Mouse (Mus musculus) urinary bladder, adult 2 months (tissue): ENCODE results near the gene Col15a1. TPM values are rescaled to one million over a fixed set of nuclear protein-coding genes. Genes with fewer than 3 reads are reported as not detected.

ENCODE experiments used
- DNase-seq: peaks from one replicate; pipeline ENCODE4 v3.0.0; 2022; ENCODE audit warnings: low spot score
- polyA plus RNA-seq: library from polyadenylated mRNA; depleted of rRNA; stranded (reverse); fragments of >200 nt; gene quantifications from 2 replicates; pipeline ENCODE4 v1.2.3, GENCODE M21; 2012; rRNA removed

Col15a1 gene
- 117 and 147 TPM in 2 replicates for polyA plus RNA-seq

DNA sequence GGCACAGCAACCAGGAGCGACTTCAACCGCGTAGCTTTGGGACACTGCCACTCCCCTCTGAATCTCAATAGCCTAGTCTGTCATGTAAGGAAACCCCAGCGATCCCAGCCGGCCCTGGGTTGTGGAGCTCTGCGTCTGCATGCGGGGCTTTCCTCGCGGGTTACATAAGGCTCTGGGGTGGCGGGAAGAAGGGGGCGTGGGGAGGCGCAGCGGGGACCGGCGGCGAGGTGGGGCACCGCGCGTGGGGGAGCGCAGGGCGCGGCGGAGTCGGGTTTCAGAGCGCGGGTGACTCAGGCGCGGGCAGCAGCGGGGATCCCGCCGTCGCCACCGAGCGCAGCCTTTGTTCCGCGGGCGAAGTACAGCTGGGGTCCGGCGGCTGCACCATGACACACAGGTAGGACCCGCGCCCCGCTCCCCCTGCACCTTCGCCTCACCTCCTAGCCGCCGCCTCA is at the start of gene Col15a1:
Gene Col15a1 (plus strand): TSS at position 193 of the 452 bp plus-strand sequence.
- DNase-seq, result peak; percentile 32

DNA sequence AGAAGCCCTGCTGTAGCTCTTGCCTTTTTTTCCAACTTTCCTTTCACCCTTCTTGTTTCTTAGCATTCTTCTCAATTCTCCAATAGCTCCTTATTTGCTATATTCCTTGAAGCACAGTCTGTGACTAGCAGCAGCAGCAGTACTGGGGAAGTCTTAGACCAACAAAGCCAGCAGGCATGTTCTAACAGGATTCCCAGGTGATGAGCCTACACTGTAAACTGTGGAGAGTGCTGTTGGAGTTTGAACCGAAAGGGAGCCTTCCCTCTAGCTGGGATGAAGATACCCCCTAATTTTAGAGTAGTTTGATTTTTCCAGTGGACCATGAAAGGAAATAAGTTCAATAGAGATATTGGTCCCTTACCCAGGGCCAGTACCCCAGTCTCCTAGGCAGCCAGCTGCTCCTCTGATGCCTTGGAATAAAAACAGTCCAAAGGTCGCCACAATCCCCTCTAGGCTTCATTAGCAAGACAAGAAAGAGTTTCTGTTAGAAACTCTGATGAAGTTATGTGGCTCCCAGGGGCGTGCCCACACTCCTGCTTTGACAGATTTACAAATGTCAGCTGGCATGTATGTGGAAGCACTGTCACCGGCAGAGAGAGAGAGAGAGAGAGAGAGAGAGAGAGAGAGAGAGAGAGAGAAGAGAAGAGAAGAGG is 46.7 kb upstream of the Col15a1 start:
- no peak for DNase-seq

DNA sequence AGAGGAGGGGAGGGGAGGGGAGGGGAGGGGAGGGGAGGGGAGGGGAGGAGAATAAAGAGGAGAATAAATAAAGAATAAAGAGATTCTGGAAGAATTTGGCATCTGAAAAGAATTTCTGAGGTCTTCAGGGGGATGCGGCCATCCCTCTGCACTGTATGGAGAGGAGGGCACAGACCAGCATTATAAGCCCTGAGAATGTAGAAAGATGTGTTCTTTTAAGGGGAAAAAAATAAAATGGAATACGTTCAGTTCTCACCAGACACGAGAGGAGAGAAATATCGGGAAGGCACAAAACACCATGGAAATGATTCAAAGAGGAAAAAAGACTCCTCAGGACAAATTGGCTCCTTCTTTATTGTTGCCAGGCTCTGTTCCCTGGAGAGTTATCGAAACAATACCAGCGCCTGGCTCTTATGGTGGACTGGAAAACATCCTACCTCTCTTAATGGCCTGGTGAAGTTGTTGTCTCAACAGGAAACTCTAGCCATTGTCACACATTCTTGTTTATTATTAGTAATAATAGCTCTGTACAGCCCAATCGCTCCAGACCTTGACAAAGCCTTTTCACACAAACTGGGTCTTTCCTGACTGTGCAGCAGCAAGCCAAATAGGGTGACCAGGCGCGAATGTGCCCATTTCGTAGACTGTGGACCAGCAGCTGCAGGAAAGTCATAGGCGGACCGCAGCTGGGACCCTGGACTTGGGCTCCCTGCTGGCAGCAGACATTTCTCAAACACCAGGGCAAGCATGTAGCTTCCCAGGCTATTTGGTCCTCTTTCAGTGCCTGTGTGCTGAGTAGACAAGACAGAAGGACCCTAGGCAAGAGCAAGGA is 46.0 kb upstream of the Col15a1 start:
- DNase-seq, result no peak

DNA sequence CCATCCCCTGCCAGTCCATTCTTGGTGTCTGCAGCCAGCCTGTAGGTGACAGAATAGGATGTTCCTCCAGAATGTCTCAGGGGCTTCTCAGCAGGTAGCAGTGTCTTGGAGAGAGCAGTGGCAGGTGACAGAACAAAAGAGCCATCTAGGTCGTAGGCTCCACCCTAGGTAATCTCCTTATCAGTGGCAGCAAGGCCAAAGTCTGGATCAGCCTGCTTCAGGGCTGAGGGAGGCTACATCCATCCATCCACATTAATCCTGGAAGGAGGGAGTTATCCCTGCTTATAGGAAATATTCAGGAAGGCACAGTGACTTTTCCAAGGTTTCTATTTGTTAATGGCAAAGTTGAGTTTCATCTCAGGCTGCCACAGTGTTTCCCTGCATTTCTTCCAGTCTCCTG is 35.6 kb upstream of the Col15a1 start:
- no peak for DNase-seq

DNA sequence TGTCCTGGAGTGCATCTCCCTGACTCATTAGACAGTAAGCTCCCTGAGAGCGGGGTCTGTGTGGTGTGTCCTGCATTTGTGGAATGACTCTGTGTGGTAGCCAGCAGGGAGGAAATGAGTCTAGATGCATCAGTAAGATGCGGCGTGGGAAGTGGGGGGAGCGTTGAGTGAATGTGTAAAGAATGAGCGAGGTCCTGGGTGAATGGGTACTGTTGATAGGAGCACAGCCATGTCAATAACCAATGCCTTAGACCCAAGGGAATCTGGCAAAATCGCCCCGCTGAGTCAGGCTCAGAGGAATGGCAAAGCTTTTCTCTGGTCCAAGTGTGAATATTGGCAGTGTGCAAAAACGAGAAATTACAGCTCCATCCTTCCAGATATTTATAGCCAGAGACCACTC is 30.9 kb upstream of the Col15a1 start:
- no peak for DNase-seq

DNA sequence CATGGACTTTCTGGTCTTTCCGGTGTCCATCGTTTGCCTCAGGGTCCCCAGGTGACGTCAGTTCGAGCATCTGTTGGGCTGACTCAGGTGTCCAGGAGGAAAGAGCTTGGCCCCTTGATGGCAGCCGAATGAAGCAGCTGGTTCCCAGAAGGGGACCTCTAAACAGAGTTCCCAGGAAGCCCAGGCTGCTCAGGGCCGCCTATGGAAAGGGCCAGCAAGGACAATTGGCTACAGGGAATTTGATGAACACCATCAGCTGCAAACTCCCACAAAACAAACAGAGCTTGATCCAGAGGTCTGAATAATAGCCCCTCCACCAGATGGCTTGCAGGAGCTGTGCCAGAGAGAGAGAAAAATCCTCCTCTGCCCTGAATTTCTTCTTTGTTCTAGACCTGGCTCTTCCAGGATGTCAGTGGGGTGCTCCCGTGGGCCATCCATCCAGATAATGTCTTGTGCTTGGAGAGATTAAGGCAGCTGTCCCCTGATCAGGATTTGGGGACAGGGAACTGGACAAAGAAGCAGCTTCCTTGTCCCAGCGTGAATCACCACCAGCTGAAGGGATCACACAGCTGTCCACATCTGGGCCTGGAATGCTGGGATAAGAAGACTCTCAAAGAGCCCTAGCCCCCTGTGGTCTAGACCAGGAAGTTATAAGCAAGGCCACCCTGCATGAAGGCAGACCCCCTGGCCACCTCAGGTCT is 29.6 kb upstream of the Col15a1 start:
- no peak for DNase-seq

DNA sequence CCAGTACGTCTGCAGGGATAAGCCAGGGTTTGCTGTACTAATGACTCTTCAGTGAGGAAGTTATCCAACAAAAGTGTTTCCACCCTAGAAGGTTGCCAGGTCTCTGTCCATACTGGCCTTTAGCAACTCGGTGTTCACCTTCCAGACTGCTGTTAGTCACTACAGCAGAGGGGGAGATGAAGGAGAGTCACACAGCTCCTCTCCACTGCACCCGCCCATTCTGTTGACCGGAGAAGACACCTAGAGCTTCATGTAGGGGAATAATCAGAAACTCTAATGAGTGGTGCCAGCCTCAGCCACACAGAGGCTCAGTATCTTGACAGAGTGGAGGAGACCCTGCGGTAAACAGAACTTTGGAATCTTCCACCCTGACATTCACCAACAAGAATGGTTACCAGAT is 28.4 kb upstream of the Col15a1 start:
- DNase-seq, result no peak

DNA sequence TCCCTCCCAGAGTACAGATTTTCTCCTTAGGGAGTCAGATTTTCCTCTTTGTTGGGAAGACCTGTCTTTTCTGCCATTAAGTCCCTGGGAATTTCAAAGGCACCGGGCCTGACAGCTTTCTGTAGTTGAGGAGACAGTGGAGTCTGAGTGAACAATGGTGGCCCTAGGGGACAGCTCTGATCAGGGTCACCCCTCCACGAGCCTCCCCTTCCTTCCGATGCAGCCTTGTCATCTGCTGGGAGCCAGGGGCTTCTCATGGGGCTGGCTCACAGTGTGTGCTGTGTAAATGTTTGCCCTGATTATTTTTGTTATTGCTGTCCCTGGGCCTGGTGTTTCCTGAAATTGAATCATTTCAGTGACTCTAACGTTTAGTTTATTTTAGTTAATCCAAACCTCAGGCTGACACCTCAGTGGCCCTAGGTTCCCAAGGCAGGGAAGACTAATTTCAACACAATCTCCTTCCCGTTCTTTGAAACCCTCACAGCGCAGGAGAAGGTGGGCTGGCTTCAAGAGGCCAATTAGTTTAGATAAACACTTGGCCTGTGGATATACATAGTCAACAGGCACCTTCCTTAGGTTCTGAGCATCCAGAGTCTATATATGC is 23.8 kb upstream of the Col15a1 start:
- no peak for DNase-seq

DNA sequence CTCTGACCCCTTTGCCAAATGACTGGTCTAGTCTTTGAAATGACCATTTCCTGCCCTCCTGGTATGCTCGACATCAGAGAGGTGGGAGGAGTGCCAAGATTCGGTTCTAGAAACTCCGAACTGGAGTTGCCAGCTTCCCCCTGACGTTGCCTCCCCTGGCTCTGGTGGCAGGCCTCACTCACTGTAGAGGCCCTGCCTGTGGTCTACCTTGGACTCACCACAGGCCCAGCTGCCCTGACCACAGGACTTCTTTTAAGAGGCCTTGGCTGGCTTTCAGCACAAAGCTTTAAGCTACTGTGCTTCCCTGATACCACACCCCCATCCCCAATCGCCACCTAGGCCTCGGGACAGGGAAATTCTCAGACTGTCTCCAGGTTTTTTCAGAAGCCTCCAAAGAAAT is 21.4 kb upstream of the Col15a1 start:
- DNase-seq, result no peak

DNA sequence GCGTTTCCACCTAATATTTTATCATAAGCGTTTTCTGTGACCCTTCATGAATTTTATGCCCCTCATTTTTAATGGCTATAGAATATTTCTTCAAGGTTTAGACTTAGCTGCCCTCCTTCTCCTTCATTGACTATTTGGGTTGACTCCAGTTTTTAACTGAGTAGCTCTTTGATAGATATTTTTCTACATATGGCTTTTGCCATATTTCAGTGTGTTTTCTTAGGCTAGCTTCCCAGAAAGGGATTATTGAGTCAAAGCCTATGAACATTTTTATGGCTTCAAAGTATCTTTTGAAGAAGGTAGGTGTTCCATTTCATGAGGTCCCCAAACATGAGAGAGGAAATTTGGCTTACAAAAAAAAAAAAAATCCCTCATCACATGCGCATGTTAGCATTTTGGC is 11.8 kb upstream of the Col15a1 start:
- DNase-seq, result no peak

DNA sequence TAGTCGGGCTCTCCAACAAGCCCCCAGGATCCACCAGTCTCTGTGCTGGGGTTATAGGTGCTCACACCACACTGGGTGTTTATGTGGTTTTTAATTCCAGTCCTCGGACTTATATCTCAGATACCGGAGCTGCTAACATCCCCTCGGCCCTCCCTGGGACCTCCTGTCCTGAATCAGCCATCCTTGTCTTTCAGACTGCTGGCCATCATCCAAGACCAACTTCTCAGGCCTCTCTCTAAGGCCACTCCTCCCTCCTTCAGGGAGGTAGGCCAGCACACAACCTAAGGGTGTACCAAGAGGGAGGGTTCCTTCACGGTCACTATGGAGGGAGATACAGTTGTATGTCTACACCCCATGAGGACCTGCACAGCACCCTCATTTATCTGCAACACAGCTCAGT is 4.3 kb upstream of the Col15a1 start:
- no peak for DNase-seq

DNA sequence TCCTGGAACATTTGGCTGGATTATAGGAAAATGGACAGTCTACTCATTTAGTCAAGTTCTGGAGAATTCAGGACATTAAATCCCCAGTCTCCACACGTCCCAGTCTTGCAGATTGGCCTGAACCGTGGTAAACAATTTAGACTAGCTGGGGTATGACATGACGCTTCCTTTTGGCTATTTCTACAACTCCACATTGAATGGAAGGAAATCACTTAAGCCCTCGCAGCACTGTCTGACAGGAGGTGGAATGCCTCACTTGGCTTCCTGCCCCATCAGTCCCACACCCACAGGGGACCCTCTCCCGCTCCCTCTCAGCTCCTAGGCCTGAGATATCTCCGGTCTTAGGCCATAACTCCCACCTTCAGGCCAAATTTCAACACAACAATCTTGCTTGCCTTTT is 2.1 kb upstream of the Col15a1 start:
- no peak for DNase-seq

DNA sequence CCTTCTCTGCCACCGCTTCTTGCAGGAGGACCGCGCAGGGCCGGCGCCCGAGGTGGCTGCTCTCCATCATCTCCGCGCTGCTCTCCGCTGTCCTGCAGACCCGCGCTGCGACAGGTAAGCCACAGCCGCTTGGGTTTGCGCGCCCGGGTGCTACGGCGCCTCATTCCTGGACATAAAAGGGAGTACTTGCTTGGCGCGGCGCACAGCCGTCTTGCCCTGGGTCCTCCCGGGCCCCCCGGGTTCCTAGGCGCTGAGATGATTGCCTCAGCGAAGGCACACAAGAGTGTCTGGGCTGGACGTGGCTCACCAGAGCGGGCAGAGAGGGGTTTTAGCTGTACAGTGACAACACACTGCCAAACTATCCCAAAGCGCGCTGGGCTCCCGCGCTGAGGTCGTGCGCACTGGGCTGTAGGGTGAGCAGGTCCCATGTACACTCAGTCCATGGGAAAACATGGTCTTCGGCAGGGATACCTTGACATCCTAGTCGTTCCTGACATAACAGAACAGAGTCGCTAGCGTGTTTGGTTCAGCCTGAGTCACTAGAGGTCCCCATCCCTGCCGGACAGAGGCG is 545 bp downstream of the Col15a1 start:
- peak; percentile 29 for DNase-seq

DNA sequence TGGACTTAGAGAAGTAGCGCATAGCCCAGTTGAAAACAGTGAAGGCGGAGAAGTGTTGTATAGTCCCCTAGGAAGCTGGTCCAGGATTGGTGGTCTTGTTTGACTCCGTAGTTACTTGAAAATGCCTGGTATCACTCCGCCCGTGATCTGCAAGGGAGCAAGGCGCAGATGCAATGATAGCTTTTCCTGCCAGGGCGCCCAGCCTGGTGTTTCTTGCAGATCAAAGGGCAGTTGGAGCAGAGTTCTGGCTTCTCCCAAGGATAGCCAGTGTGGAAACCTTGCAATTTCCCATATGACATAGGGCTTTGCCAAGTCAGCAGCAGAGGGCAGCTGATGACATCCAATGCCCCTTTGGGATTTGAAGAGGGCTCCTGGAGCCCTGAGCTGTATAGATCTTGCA is 1.5 kb downstream of the Col15a1 start:
- DNase-seq, result no peak

DNA sequence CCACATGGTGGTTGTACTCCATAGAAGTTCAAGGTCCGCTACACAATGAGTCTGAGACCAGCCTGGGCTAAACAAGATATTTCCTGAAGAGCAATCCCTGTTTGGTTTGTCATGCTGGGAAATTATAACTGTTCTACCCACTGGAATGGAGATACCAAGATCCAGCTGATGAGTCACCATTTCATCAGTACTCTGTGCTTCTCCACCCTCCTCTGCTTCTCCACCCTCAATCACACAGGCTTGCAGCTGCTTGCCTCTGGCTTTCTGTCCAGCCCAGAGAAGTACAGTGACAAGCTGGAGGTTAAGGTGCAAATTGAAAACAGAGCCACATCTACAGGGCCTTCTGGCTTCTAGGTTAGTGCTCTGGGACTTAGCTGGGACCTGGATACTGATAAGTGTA is 10.9 kb downstream of the Col15a1 start:
- no peak for DNase-seq

DNA sequence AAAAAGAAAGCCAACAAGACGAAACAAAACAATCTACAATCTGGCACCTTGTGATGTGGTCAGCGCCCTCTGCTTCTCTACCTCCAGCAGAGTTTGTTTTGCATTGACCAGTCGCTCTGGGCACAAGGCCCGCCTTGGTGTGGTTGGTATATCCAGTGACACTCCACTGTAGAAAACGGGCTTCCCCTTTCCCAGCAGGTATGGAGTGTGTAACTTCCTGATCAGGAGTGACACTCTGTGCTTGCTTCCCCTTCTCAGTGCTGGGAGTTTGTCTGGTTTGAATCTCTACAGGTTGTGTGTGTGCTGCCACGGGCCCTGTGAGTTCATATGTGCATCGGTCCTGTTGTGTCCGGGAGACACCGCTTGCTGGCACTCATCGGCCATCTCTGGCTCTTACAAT is 11.4 kb downstream of the Col15a1 start:
- DNase-seq, result no peak

DNA sequence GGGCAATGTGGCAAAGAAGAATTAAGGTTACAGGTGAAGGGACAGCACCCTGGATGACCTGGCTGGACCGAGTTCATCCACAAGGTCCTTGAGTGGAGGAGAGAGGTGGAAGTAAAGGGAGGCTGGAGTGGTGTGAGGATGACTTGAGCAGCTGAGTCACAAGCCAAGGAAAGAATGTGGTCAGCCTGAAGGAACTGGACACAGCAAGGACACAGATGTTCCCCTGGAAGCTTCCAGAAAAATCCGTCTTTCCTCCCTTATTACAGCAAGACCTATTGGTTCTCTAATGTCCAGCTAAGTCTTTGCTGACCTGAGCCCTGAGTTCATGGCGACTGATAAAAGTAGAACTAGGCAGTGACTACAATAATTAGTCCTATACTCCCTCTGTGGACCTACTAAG is 12.6 kb downstream of the Col15a1 start:
- no peak for DNase-seq

DNA sequence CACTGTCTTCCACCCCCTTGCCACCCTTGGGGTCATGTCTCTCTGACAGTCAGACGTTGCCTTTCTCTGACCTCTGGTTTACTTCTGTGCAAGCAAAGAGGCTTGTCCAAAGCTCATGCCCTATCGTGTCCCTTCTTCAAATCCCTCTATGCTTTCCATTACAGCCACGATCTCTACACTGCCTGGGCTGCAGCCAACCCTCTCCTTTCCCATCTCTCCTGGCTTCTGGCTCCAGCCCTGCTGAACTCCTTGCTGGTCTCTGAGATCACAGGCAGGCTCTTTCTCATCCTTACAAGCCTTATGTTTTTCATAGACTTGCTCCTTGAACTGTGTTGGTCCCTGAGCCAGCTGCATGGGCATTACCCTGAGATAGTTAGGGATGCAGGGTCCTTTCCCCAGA is 14.2 kb downstream of the Col15a1 start:
- no peak for DNase-seq

DNA sequence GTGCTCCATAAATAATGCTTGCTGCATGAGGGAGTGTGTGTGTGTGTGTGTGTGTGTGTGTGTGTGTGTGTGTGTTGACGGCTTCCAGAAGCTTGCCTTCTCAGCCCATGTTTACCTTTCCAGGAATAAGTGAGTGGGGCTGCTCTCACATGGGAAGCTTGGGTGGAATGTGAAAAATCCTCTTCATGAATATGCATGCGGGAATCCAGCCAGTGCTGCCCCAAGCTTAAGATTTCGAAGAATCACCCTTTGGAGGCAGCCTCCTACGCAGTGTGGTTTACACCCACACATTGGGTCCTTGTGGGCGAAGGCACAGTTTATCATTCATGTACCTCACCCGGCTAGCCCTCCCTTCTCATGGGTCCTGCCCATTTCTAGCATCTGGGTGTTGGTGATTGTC is 18.0 kb downstream of the Col15a1 start:
- no peak for DNase-seq

DNA sequence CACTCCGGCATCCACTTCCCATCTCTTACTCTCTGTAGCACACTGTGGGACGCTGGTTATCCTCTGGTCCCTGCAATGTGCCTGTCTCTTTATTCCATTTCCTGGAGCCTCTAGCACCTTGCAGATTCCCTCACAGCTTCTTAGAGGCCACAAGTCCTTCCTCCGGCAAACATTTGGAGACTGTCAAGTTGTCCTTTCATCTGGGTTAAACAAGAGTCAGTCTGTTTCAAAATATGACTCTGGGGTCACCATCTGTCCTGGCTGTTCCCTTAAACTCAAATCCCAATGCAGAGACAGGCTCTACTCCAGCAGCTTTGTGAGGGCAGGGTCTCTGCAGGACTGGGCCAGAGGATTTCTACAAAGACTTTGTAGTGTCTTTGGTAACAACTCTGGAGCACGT is 19.1 kb downstream of the Col15a1 start:
- DNase-seq, result no peak

DNA sequence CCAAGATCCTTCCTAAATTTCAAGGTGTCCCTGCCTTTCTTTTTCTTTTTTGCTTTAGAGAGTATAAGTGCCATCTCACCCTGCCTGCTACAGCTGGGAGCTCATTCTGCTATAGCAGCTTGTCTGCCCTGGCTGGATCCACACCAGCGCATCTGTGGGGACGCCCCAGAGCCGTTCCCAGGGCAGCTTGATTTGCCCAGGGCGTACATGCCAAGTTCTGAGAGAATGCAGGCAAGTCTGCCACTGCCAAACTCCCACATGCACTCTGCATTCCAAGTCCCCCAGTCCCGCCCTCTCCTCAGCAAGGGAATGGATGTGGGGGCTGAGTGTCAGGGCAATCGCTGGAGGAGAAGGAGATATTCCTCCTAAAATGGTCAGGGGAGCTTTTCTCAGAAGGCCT is 19.8 kb downstream of the Col15a1 start:
- no peak for DNase-seq

DNA sequence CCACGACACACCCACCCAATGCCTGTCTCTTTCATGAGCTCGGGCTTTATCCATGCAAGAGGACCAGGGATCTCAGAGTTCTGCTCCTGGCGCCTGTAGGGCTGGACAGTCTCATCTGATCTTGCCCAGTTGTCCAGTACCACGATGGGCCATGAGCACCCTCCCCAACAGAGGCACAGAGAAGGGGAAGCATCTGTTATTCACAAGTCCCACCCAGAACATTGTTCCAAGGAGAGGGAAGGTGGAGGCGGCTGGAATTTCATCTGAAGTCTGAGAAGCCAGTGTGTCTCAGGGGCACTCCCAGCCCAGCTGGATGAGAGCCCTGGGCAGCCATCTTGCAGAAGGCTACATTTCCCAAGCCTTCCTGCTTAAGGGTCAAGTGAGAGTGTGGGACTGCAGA is 21.0 kb downstream of the Col15a1 start:
- no peak for DNase-seq
